Mouse (Mus musculus): ENCODE results near the gene Mzt1. TPM values are rescaled to one million over a fixed set of nuclear protein-coding genes. Genes with fewer than 3 reads are reported as not detected.
"Not testable (repeated sequence)": the region's sequence is repeated elsewhere in the genome, so short reads cannot be mapped to it uniquely, and the experiment has no call there.

Mzt1 gene
- polyA plus RNA-seq, 1 experiment from 2014 or later = 107 TPM

- H3K9ac ChIP-seq (replicated peaks; ENCODE audit: low read length); H3K9me3 ChIP-seq (replicated peaks; ENCODE audit: control insufficient read depth, low read length); ATAC-seq (replicated peaks; ENCODE audit: insufficient number of reproducible peaks, low FRiP score, low TSS enrichment, low read depth); H3K36me3 ChIP-seq (replicated peaks; ENCODE audit: control insufficient read depth, insufficient read depth, low read depth, low read length); H3K4me1 ChIP-seq (ENCODE audit: control insufficient read depth, insufficient read depth, low read length); H3K27me3 ChIP-seq (ENCODE audit: control insufficient read depth, insufficient read depth, low read length); H3K27ac ChIP-seq (replicated peaks; ENCODE audit: low read depth, low read length); H3K4me2 ChIP-seq (ENCODE audit: low read depth, low read length); DNase-seq (ENCODE audit: low spot score); H3K4me3 ChIP-seq (ENCODE audit: low read depth, low read length): not testable (repeated sequence)
- 94% methylated on average over 8 of the region's 8 CpGs for WGBS
Observed at GRCm38 (mm10) chr14:99034851-99035250, 11.1 kb downstream of the Mzt1 start.

DNA sequence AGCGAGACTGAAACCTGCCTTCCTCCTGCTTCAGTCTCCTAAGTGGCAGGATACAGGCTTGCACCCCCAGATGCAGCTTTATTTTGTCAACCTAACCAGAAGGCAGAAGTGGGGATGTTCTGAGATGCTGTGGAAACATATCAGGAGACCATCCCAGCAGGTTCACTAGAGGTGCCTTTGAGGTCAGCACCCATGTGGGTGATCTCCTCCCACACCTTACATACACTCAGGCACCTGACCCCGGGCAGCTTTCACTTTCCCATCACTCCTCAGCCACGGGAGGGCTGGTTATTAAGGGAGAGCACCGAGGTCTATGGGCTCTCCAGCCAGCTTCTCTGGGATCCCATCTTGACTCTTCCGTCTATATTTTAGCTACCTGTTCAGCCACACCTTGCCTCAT, 13.3 kb downstream of the Mzt1 start:
- Histone ChIP-seq H3K27me3 (ENCODE audit: control insufficient read depth, insufficient read depth, low read length) (no peaks in the 10 kb centered on the region), H3K4me1 (ENCODE audit: control insufficient read depth, insufficient read depth, low read length) (no peaks in the 10 kb centered on the region), H3K9me3 (replicated peaks; ENCODE audit: control insufficient read depth, low read length) (no peaks in the 10 kb centered on the region), H3K9ac (replicated peaks; ENCODE audit: low read length) (no peak overlapping the region), H3K36me3 (replicated peaks; ENCODE audit: control insufficient read depth, insufficient read depth, low read depth, low read length) (no peaks in the 10 kb centered on the region; the same call in 1 of the 2 replicates), H3K27ac (replicated peaks; ENCODE audit: low read depth, low read length) (no peak overlapping the region), H3K4me2 (ENCODE audit: low read depth, low read length) (no peak overlapping the region), H3K4me3 (ENCODE audit: low read depth, low read length) (no peak overlapping the region)
- DNase-seq (ENCODE audit: low spot score) (no peak), ATAC-seq (replicated peaks; ENCODE audit: insufficient number of reproducible peaks, low FRiP score, low TSS enrichment, low read depth) (no peak)
- WGBS = 84% methylated on average over 5 of the region's 5 CpGs

DNA sequence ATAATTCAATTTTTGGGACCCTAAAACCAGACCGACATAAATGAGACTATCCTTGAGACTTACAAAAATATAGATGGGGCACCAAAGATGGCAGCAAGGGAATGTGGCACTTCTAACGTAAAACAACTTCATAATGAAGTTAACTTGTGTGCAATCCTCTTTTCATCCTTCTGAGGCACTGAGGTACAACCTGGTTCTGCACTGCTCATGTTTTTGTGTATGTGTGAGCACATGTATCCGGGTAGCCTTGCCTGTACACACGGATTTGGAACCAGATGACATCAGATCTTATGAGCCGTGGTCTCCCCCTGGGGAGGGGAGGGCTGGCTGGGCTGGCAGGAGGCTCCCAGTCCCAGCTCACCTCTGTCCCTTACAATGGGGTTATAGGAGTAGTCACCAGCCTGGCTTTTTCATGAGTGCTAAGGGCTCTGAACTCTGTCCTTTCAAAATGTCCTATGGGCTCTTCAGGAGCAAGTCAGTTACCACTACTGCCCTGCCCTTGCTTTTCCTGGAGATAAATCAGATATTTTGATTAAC, 14.5 kb downstream of the Mzt1 start:
- DNase-seq (ENCODE audit: low spot score) (no peak), ATAC-seq (replicated peaks; ENCODE audit: insufficient number of reproducible peaks, low FRiP score, low TSS enrichment, low read depth) (no peak)
- Histone ChIP-seq H3K4me1 (ENCODE audit: control insufficient read depth, insufficient read depth, low read length) (no peaks in the 10 kb centered on the region), H3K4me3 (ENCODE audit: low read depth, low read length) (no peak overlapping the region), H3K4me2 (ENCODE audit: low read depth, low read length) (no peak overlapping the region), H3K9ac (replicated peaks; ENCODE audit: low read length) (no peak overlapping the region), H3K36me3 (replicated peaks; ENCODE audit: control insufficient read depth, insufficient read depth, low read depth, low read length) (no peaks in the 10 kb centered on the region; the same call in 1 of the 2 replicates), H3K27me3 (ENCODE audit: control insufficient read depth, insufficient read depth, low read length) (no peaks in the 10 kb centered on the region), H3K27ac (replicated peaks; ENCODE audit: low read depth, low read length) (no peak overlapping the region), H3K9me3 (replicated peaks; ENCODE audit: control insufficient read depth, low read length) (no peaks in the 10 kb centered on the region)
- WGBS = 92% methylated on average over 5 of the region's 5 CpGs

DNA sequence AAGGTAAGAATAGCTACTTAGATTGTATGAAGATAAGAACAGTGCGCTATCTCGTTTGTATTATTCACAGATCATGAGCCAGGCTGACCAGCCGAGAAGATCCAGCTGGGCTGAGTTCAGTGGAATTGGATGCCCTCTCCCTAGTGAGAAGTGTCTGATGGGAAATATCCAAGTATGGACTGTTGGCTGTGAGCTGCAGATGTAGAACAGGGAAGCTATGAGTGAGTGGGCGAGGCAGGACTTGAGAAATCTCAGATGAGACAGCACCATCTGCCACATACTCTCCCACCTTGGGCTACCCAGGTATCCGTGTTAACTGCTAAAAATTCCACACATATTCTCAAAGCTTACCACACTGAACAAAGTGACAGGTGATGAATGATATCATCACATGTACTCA, 15.9 kb downstream of the Mzt1 start:
- WGBS = 88% methylated on average over 5 of the region's 5 CpGs
- Histone ChIP-seq H3K4me3 (ENCODE audit: low read depth, low read length) (no peak overlapping the region), H3K36me3 (replicated peaks; ENCODE audit: control insufficient read depth, insufficient read depth, low read depth, low read length) (no peaks in the 10 kb centered on the region; the same call in 1 of the 2 replicates), H3K9ac (replicated peaks; ENCODE audit: low read length) (no peak overlapping the region), H3K27ac (replicated peaks; ENCODE audit: low read depth, low read length) (no peak overlapping the region), H3K4me2 (ENCODE audit: low read depth, low read length) (no peak overlapping the region), H3K27me3 (ENCODE audit: control insufficient read depth, insufficient read depth, low read length) (no peaks in the 10 kb centered on the region), H3K4me1 (ENCODE audit: control insufficient read depth, insufficient read depth, low read length) (no peaks in the 10 kb centered on the region), H3K9me3 (replicated peaks; ENCODE audit: control insufficient read depth, low read length) (no peaks in the 10 kb centered on the region)
- DNase-seq (ENCODE audit: low spot score) (no peak), ATAC-seq (replicated peaks; ENCODE audit: insufficient number of reproducible peaks, low FRiP score, low TSS enrichment, low read depth) (0 out of 2 replicates have a peak, but pooled peaks have one; percentile 14)

- 52% methylated on average over 12 of the region's 12 CpGs for WGBS
- Histone ChIP-seq H3K27ac (replicated peaks; ENCODE audit: low read depth, low read length) (no peak overlapping the region), H3K9me3 (replicated peaks; ENCODE audit: control insufficient read depth, low read length) (no peaks in the 10 kb centered on the region), H3K4me3 (ENCODE audit: low read depth, low read length) (no peak overlapping the region), H3K36me3 (replicated peaks; ENCODE audit: control insufficient read depth, insufficient read depth, low read depth, low read length) (no peaks in the 10 kb centered on the region), H3K4me2 (ENCODE audit: low read depth, low read length) (peak overlapping the region; percentile 23; the same call in 1 of the 2 replicates), H3K4me1 (ENCODE audit: control insufficient read depth, insufficient read depth, low read length) (no peaks in the 10 kb centered on the region), H3K27me3 (ENCODE audit: control insufficient read depth, insufficient read depth, low read length) (no peaks in the 10 kb centered on the region), H3K9ac (replicated peaks; ENCODE audit: low read length) (no peak overlapping the region)
- ATAC-seq (replicated peaks; ENCODE audit: insufficient number of reproducible peaks, low FRiP score, low TSS enrichment, low read depth) (no peak), DNase-seq (ENCODE audit: low spot score) (peak; percentile 47)
Observed at GRCm38 (mm10) chr14:99022346-99023086, 23.4 kb downstream of the Mzt1 start.

GRCm38 (mm10) chr14:99019136-99019808, 26.7 kb downstream of the Mzt1 start:
- ATAC-seq (replicated peaks; ENCODE audit: insufficient number of reproducible peaks, low FRiP score, low TSS enrichment, low read depth) = no peak
- 59% methylated on average over 10 of the region's 10 CpGs for WGBS
- no peak overlapping the region for H3K4me3 ChIP-seq (ENCODE audit: low read depth, low read length)

DNA sequence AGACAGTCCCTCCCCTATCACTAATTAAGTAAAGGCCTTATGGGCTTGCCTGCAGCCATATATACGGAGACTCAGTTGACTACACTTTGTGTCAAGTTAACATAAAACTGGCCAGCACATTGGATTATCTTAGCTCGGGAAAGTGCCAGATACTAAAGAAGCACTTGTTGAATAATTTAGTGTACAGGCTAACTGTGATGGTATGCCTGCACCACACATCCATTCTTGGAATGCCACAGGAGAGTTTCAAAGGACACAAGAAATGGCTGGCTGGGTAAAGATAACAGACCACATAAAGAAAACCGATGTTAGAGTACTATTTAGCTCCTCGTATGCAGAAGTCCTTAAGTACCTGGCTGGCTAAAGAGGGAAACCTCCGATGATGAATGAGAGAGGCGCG, 27.2 kb downstream of the Mzt1 start:
- no peaks in the 10 kb centered on the region for H3K27me3 ChIP-seq (ENCODE audit: control insufficient read depth, insufficient read depth, low read length)
- no peaks in the 10 kb centered on the region for H3K36me3 ChIP-seq (replicated peaks; ENCODE audit: control insufficient read depth, insufficient read depth, low read depth, low read length)
- no peak overlapping the region for H3K27ac ChIP-seq (replicated peaks; ENCODE audit: low read depth, low read length)
- DNase-seq (ENCODE audit: low spot score) = no peak
- no peak overlapping the region for H3K4me3 ChIP-seq (ENCODE audit: low read depth, low read length)
- no peaks in the 10 kb centered on the region for H3K9me3 ChIP-seq (replicated peaks; ENCODE audit: control insufficient read depth, low read length)
- H3K9ac ChIP-seq (replicated peaks; ENCODE audit: low read length) = no peak overlapping the region
- 87% methylated on average over 7 of the region's 7 CpGs for WGBS
- H3K4me2 ChIP-seq (ENCODE audit: low read depth, low read length) = no peak overlapping the region
- ATAC-seq (replicated peaks; ENCODE audit: insufficient number of reproducible peaks, low FRiP score, low TSS enrichment, low read depth) = no peak
- no peaks in the 10 kb centered on the region for H3K4me1 ChIP-seq (ENCODE audit: control insufficient read depth, insufficient read depth, low read length)

More at GRCm38 (mm10) chr14:99019136-99019808, 26.7 kb downstream of the Mzt1 start:
- no peaks in the 10 kb centered on the region for H3K36me3 ChIP-seq (replicated peaks; ENCODE audit: control insufficient read depth, insufficient read depth, low read depth, low read length)
- H3K4me2 ChIP-seq (ENCODE audit: low read depth, low read length) = no peak overlapping the region
- no peaks in the 10 kb centered on the region for H3K9me3 ChIP-seq (replicated peaks; ENCODE audit: control insufficient read depth, low read length)
- no peaks in the 10 kb centered on the region for H3K4me1 ChIP-seq (ENCODE audit: control insufficient read depth, insufficient read depth, low read length)
- H3K9ac ChIP-seq (replicated peaks; ENCODE audit: low read length) = no peak overlapping the region
- no peaks in the 10 kb centered on the region for H3K27me3 ChIP-seq (ENCODE audit: control insufficient read depth, insufficient read depth, low read length)
- H3K27ac ChIP-seq (replicated peaks; ENCODE audit: low read depth, low read length) = no peak overlapping the region
- DNase-seq (ENCODE audit: low spot score) = no peak

- WGBS = 57% methylated on average over 2 of the region's 2 CpGs
- no peak overlapping the region for H3K27ac ChIP-seq (replicated peaks; ENCODE audit: low read depth, low read length)
- H3K4me2 ChIP-seq (ENCODE audit: low read depth, low read length) = no peak overlapping the region
- H3K36me3 ChIP-seq (replicated peaks; ENCODE audit: control insufficient read depth, insufficient read depth, low read depth, low read length) = no peaks in the 10 kb centered on the region
- DNase-seq (ENCODE audit: low spot score) (no peak), ATAC-seq (replicated peaks; ENCODE audit: insufficient number of reproducible peaks, low FRiP score, low TSS enrichment, low read depth) (no peak)
- no peaks in the 10 kb centered on the region for H3K4me1 ChIP-seq (ENCODE audit: control insufficient read depth, insufficient read depth, low read length)
- H3K9ac ChIP-seq (replicated peaks; ENCODE audit: low read length) = no peak overlapping the region
- no peaks in the 10 kb centered on the region for H3K27me3 ChIP-seq (ENCODE audit: control insufficient read depth, insufficient read depth, low read length)
- no peak overlapping the region for H3K4me3 ChIP-seq (ENCODE audit: low read depth, low read length)
- H3K9me3 ChIP-seq (replicated peaks; ENCODE audit: control insufficient read depth, low read length) = no peaks in the 10 kb centered on the region
Observed at GRCm38 (mm10) chr14:99010920-99011313, 35.0 kb downstream of the Mzt1 start.

Measured in embryonic facial prominence, embryonic 11.5 days (tissue).